Mouse (Mus musculus) CH12.LX (cell line): ENCODE results near the gene Rbfox1. TPM values are rescaled to one million over a fixed set of nuclear protein-coding genes. Genes with fewer than 3 reads are reported as not detected.

Source experiments
- DNase-seq: peaks from one replicate; pipeline ENCODE4 v3.0.0-alpha.2; 2013; ENCODE audit errors: extremely low read depth
- H3K27ac ChIP-seq: 2 replicates; pipeline ENCODE4 v1.5.1; 2012; ENCODE audit warnings: low read depth, mild to moderate bottlenecking, control low read depth, moderate library complexity; ENCODE audit not compliant: insufficient read depth
- H3K27me3 ChIP-seq: replicated peaks from 2 replicates; pipeline ENCODE3; 2012; ENCODE audit warnings: inconsistent platforms
- H3K36me3 ChIP-seq, 2 experiments: replicated peaks in 1 of 2; 2 replicates each; pipeline versions ENCODE3 to v1.6.1; 2012; ENCODE audit warnings: inconsistent platforms in 1 of 2, low read length in 1 of 2, mild to moderate bottlenecking in 1 of 2, mixed read lengths in 1 of 2, moderate library complexity in 1 of 2; ENCODE audit not compliant: control insufficient read depth in 1 of 2, insufficient read depth in 1 of 2
- H3K4me1 ChIP-seq, 2 experiments: 2 replicates each; pipeline ENCODE4 v1.6.1; 2012; ENCODE audit warnings: inconsistent platforms in 1 of 2, moderate library complexity in 1 of 2; ENCODE audit not compliant: insufficient read depth in 2 of 2, control insufficient read depth in 1 of 2
- H3K4me2 ChIP-seq: 2 replicates; pipeline ENCODE4 v1.6.1; 2012; ENCODE audit warnings: low read depth, mild to moderate bottlenecking, control low read depth; ENCODE audit not compliant: poor library complexity, insufficient read depth, severe bottlenecking
- H3K4me3 ChIP-seq, 3 experiments: fragments of 150-350 bp in 1 of 3; sonication (generic) in 1 of 3; replicated peaks in 1 of 3; 2 replicates each; pipeline versions ENCODE3 to v1.5.1; 2011 to 2012; ENCODE audit warnings: low read depth in 2 of 3, low read length in 2 of 3, mild to moderate bottlenecking in 2 of 3, moderate library complexity in 2 of 3, control low read depth in 1 of 3, improper control_type of control experiment in 1 of 3, inconsistent platforms in 1 of 3, mixed read lengths in 1 of 3; ENCODE audit not compliant: poor library complexity in 1 of 3
- H3K79me2 ChIP-seq: replicated peaks from 2 replicates; pipeline ENCODE4 v1.6.1; 2012; ENCODE audit warnings: mild to moderate bottlenecking, moderate library complexity; ENCODE audit not compliant: control insufficient read depth, poor library complexity, insufficient read depth, severe bottlenecking; ENCODE audit errors: extremely low read depth
- H3K9ac ChIP-seq: 2 replicates; pipeline ENCODE4 v1.6.1; 2012; ENCODE audit warnings: low read depth, mild to moderate bottlenecking, control low read depth, moderate library complexity; ENCODE audit not compliant: insufficient read depth
- H3K9me3 ChIP-seq: replicated peaks from 2 replicates; pipeline ENCODE3; 2012; ENCODE audit warnings: low read length, inconsistent platforms, mixed read lengths
- CHD2 ChIP-seq: IDR thresholded peaks from 2 replicates; pipeline ENCODE4 v1.6.1; 2011; ENCODE audit warnings: low read length, improper control_type of control experiment
- CTCF ChIP-seq, 2 experiments: IDR thresholded peaks in 1 of 2; conservative IDR thresholded peaks in 1 of 2; 2 replicates each; pipeline ENCODE4 v1.5.1; 2011 to 2012; ENCODE audit warnings: low read depth in 2 of 2, low read length in 2 of 2, improper control_type of control experiment in 1 of 2, inconsistent platforms in 1 of 2, mild to moderate bottlenecking in 1 of 2, moderate library complexity in 1 of 2
- GABPA ChIP-seq: IDR thresholded peaks from 2 replicates; pipeline ENCODE4 v1.6.1; 2012; ENCODE audit warnings: low read depth, low read length, improper control_type of control experiment, inconsistent platforms; ENCODE audit not compliant: insufficient replicate concordance
- HCFC1 ChIP-seq: IDR thresholded peaks from 2 replicates; pipeline ENCODE4 v1.6.1; 2012; ENCODE audit warnings: low read depth, mild to moderate bottlenecking, inconsistent platforms, low read length, improper control_type of control experiment
- KAT2A ChIP-seq: IDR thresholded peaks from 2 replicates; pipeline ENCODE4 v1.6.1; 2012; ENCODE audit warnings: low read length, improper control_type of control experiment, inconsistent platforms; ENCODE audit not compliant: insufficient replicate concordance
- MAZ ChIP-seq: IDR thresholded peaks from 2 replicates; pipeline ENCODE4 v1.6.1; 2012; ENCODE audit warnings: low read depth, mild to moderate bottlenecking, inconsistent platforms, low read length, improper control_type of control experiment, moderate library complexity
- MXI1 ChIP-seq: IDR thresholded peaks from 2 replicates; pipeline ENCODE4 v1.6.1; 2011; ENCODE audit warnings: mild to moderate bottlenecking, low read depth, low read length, improper control_type of control experiment
- MYC ChIP-seq: IDR thresholded peaks from 2 replicates; pipeline ENCODE4 v1.6.1; 2011; ENCODE audit warnings: low read depth, mild to moderate bottlenecking, improper control_type of control experiment, low read length
- NELFE ChIP-seq: IDR thresholded peaks from 2 replicates; pipeline ENCODE4 v1.6.1; 2011; ENCODE audit warnings: low read depth, low read length, improper control_type of control experiment
- NRF1 ChIP-seq: IDR thresholded peaks from 2 replicates; pipeline ENCODE4 v1.6.1; 2014; ENCODE audit warnings: low read depth, mild to moderate bottlenecking, inconsistent platforms, low read length, improper control_type of control experiment, moderate library complexity
- POLR2A ChIP-seq: IDR thresholded peaks from 2 replicates; pipeline ENCODE4 v1.6.1; 2011; ENCODE audit warnings: low read depth, mild to moderate bottlenecking, improper control_type of control experiment, low read length
- POLR2AphosphoS2 ChIP-seq: IDR thresholded peaks from 2 replicates; pipeline ENCODE4 v1.6.1; 2011; ENCODE audit warnings: low read depth, low read length, improper control_type of control experiment
- RAD21 ChIP-seq: IDR thresholded peaks from 2 replicates; pipeline ENCODE4 v1.6.1; 2011; ENCODE audit warnings: low read depth, mild to moderate bottlenecking, low read length, improper control_type of control experiment, moderate library complexity
- RCOR1 ChIP-seq: conservative IDR thresholded peaks from 2 replicates; pipeline ENCODE4 v1.6.1; 2012; ENCODE audit warnings: low read depth, mild to moderate bottlenecking, inconsistent platforms, low read length, improper control_type of control experiment
- SIN3A ChIP-seq: IDR thresholded peaks from 2 replicates; pipeline ENCODE4 v1.6.1; 2012; ENCODE audit warnings: low read length, improper control_type of control experiment, inconsistent platforms
- SMC3 ChIP-seq: IDR thresholded peaks from 2 replicates; pipeline ENCODE4 v1.6.1; 2011; ENCODE audit warnings: low read depth, low read length, improper control_type of control experiment
- TBP ChIP-seq: conservative IDR thresholded peaks from 2 replicates; pipeline ENCODE4 v1.6.1; 2011; ENCODE audit warnings: low read depth, low read length, improper control_type of control experiment
- TCF12 ChIP-seq: IDR thresholded peaks from 2 replicates; pipeline ENCODE4 v1.6.1; 2014; ENCODE audit warnings: low read depth, mild to moderate bottlenecking, inconsistent platforms, low read length, improper control_type of control experiment
- USF1 ChIP-seq: IDR thresholded peaks from 2 replicates; pipeline ENCODE4 v1.6.1; 2014; ENCODE audit warnings: low read depth, mild to moderate bottlenecking, inconsistent platforms, low read length, improper control_type of control experiment
- USF2 ChIP-seq: conservative IDR thresholded peaks from 2 replicates; pipeline ENCODE4 v1.6.1; 2011; ENCODE audit warnings: low read depth, low read length, improper control_type of control experiment
- ZKSCAN1 ChIP-seq: IDR thresholded peaks from 2 replicates; pipeline ENCODE4 v1.6.1; 2012; ENCODE audit warnings: low read depth, inconsistent platforms, low read length, improper control_type of control experiment, borderline replicate concordance
- ZNF384 ChIP-seq: IDR thresholded peaks from 2 replicates; pipeline ENCODE4 v1.6.1; 2012; ENCODE audit warnings: low read depth, low read length, improper control_type of control experiment, inconsistent platforms
- dilution Hi-C: fragments of 300-500 bp; cut with MboI; formaldehyde crosslinking; loops from 2 replicates; pipeline ENCODE4 v1.14.3; 2020; ENCODE audit warnings: low sequenced_read_pairs; ENCODE audit not compliant: extremely low pct_unique_long_range_greater_than_20kb, extremely low pct_ligation_motif_present
- in situ Hi-C: fragments of 300-500 bp; cut with MboI; formaldehyde crosslinking; loops from 3 replicates; pipeline ENCODE4 v1.14.3; 2019; ENCODE audit warnings: low sequenced_read_pairs, low pct_ligation_motif_present, low pct_unique_long_range_greater_than_20kb, mixed read lengths
- polyA plus RNA-seq: library from polyadenylated mRNA; unstranded; fragments of >175 nt; gene quantifications from 2 replicates; pipeline ENCODE4 v1.2.1, GENCODE M21; 2012; ENCODE audit warnings: low read depth; ENCODE audit not compliant: insufficient read length
- total RNA-seq, 2 experiments: library from RNA; depleted of rRNA; stranded (reverse); fragments of 300-350 nt in 1 of 2; fragments of >200 nt in 1 of 2; gene quantifications; 2 replicates each; pipeline ENCODE4 v1.2.3; 2012 to 2014

The Rbfox1 gene
- total and polyA plus RNA-seq, 3 experiments, result not detected

GRCm38 (mm10) chr16:6555776-6556175, 670.6 kb downstream of the Rbfox1 start:
- in situ Hi-C loops, result no loop called here
- H3K36me3 ChIP-seq, result no peaks in the 10 kb centered on the region
- H3K27me3 ChIP-seq, result no peaks in the 10 kb centered on the region
- DNase-seq, result no peak
- peaks cover 61% of the 10 kb centered on the region for H3K9me3 ChIP-seq
- TF ChIP-seq NRF1, result no peak
- no peak for TF ChIP-seq ZNF384
- no peak for TF ChIP-seq USF2
- no peak for TF ChIP-seq POLR2AphosphoS2
- TF ChIP-seq HCFC1, result no peak
- no peak for TF ChIP-seq TBP
- TF ChIP-seq ZKSCAN1, result no peak
- TF ChIP-seq, all 38 proteins: peak for 0
- H3K27ac ChIP-seq, result no peak overlapping the region
- H3K79me2 ChIP-seq, result no peaks in the 10 kb centered on the region
- no peak overlapping the region for H3K4me3 ChIP-seq
- dilution Hi-C loops, result no loop called here
- no peak overlapping the region for H3K9ac ChIP-seq
- no peak overlapping the region for H3K4me2 ChIP-seq
- no peaks in the 10 kb centered on the region for H3K4me1 ChIP-seq

- no peak overlapping the region for H3K27ac ChIP-seq
- in situ Hi-C loops, result no loop called here
- no peak overlapping the region for H3K4me3 ChIP-seq
- no peaks in the 10 kb centered on the region for H3K27me3 ChIP-seq
- no peak overlapping the region for H3K9ac ChIP-seq
- DNase-seq, result no peak
- no peaks in the 10 kb centered on the region for H3K4me1 ChIP-seq
- dilution Hi-C loops, result no loop called here
- no peak overlapping the region for H3K4me2 ChIP-seq
- no peaks in the 10 kb centered on the region for H3K36me3 ChIP-seq
- H3K79me2 ChIP-seq, result no peaks in the 10 kb centered on the region
- TF ChIP-seq GABPA, result no peak
- TF ChIP-seq POLR2A, result no peak
- TF ChIP-seq SIN3A, result no peak
- no peak for TF ChIP-seq SMC3
- TF ChIP-seq ZKSCAN1, result no peak
- no peak for TF ChIP-seq MXI1
- no peak for TF ChIP-seq MYC
- no peak for TF ChIP-seq NELFE
- TF ChIP-seq TCF12, result no peak
- H3K9me3 ChIP-seq, result peaks cover 53% of the 10 kb centered on the region
Measured at GRCm38 (mm10) chr16:6557726-6558125, 672.6 kb downstream of the Rbfox1 start.

- H3K79me2 ChIP-seq, result no peaks in the 10 kb centered on the region
- H3K36me3 ChIP-seq, result no peaks in the 10 kb centered on the region
- no peaks in the 10 kb centered on the region for H3K27me3 ChIP-seq
- in situ Hi-C loops, result no loop called here
- no peak for DNase-seq
- H3K27ac ChIP-seq, result no peak overlapping the region
- H3K4me3 ChIP-seq, result no peak overlapping the region
- H3K4me1 ChIP-seq, result no peaks in the 10 kb centered on the region
- H3K4me2 ChIP-seq, result no peak overlapping the region
- no peak for TF ChIP-seq USF2
- TF ChIP-seq MAZ, result no peak
- TF ChIP-seq SMC3, result no peak
- TF ChIP-seq MYC, result no peak
- no peak for TF ChIP-seq TCF12
- TF ChIP-seq RAD21, result no peak
- no peak for TF ChIP-seq RCOR1
- TF ChIP-seq KAT2A, result no peak
- TF ChIP-seq TBP, result no peak
- no peak for TF ChIP-seq CTCF (conservative IDR thresholded peaks at IDR 0.05 in 1 of 2, IDR thresholded peaks at IDR 0.05 in 1 of 2; ENCODE audit: low read depth in 2 of 2, low read length in 2 of 2)
- no peak for TF ChIP-seq CHD2
- no peak for TF ChIP-seq USF1
- H3K9ac ChIP-seq, result no peak overlapping the region
- peaks cover 60% of the 10 kb centered on the region for H3K9me3 ChIP-seq
- dilution Hi-C loops, result no loop called here
Measured at GRCm38 (mm10) chr16:6584700-6585099, 699.5 kb downstream of the Rbfox1 start.
